Mouse (Mus musculus): ENCODE measurements around the gene Carf.

- TF ChIP-seq CTCF (IDR thresholded peaks at IDR 0.05; ENCODE audit: low read depth): no peak
- no peak for TF ChIP-seq EP300 (IDR thresholded peaks at IDR 0.05; ENCODE audit: low read depth)
Observed at GRCm38 (mm10) chr1:60156651-60157050, 58.6 kb downstream of the Carf start.

Measured in liver, postnatal 0 days (tissue).